Mouse (Mus musculus) ovary, postnatal 14 days (tissue): Measurements from ENCODE around the gene 9530068E07Rik.
"Not testable (repeated sequence)": the region's sequence is repeated elsewhere in the genome, so short reads cannot be mapped to it uniquely, and the experiment has no call there.

Experiments
- DNase-seq: peaks from one replicate; pipeline ENCODE4 v3.0.0; 2022; ENCODE audit warnings: low spot score

Gene 9530068E07Rik

DNA sequence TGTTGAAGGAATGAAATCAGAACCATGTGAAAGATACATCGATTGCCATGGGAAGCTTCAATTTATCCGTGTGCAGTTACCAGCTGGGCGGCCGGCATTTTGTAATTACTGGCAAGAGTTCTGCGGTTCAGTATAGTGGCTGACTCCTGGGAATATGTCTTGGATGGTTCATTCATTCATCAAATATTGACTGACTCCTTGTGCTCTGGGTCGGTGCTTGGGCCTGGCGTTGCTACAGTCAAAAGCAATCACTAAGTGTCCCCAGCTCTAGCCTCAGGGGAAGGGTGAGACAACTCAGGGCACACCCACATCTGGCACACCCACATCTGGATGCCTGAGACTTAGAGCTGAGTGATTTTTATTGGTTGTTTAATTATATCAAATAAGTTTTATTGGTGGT lies 22.4 kb upstream of the 9530068E07Rik start:
- no peak for DNase-seq

DNA sequence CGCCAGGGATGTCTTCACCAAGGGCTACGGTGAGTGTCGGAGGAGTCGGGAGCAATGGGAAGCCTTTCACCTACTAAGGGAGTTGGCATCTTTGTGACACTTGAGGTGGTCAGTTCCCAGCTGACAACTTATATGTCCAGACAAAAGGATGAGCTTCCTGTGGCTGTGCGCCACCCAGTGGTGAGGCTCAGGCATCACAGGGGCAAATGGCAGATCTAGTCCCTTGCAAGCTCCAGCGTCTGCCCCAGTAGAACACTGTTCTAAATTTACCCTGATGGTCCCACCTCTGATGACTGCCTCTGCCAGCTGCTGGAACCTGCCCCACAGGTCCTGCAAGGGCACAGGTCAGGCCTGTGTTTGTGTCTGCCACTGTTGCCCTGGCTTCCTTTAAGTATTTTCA lies 21.9 kb upstream of the 9530068E07Rik start:
- DNase-seq, result peak; percentile 48

- no peak for DNase-seq
Measured at GRCm38 (mm10) chr11:52377579-52377978, 18.6 kb upstream of the 9530068E07Rik start.

- no peak for DNase-seq
Measured at GRCm38 (mm10) chr11:52379241-52379640, 17.0 kb upstream of the 9530068E07Rik start.

DNA sequence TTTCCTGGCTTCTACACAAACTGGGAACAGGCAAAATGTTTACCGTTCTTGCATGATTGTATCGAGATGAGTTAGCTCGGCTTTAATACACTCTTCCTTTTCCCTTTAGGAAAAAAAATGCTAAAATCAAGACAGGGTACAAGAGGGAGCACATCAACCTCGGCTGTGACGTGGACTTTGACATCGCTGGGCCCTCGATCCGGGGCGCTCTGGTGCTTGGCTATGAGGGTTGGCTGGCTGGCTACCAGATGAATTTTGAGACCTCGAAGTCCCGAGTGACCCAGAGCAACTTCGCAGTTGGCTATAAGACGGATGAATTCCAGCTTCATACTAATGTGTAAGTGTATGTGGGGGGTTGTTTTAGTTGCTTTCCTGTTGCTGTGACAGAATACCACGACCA lies 12.5 kb upstream of the 9530068E07Rik start:
- DNase-seq, result no peak

GRCm38 (mm10) chr11:52384667-52385066 lies 11.6 kb upstream of the 9530068E07Rik start:
- no peak for DNase-seq

GRCm38 (mm10) chr11:52386892-52387291 lies 9.3 kb upstream of the 9530068E07Rik start:
- no peak for DNase-seq

GRCm38 (mm10) chr11:52388150-52388549 lies 8.1 kb upstream of the 9530068E07Rik start:
- no peak for DNase-seq

DNA sequence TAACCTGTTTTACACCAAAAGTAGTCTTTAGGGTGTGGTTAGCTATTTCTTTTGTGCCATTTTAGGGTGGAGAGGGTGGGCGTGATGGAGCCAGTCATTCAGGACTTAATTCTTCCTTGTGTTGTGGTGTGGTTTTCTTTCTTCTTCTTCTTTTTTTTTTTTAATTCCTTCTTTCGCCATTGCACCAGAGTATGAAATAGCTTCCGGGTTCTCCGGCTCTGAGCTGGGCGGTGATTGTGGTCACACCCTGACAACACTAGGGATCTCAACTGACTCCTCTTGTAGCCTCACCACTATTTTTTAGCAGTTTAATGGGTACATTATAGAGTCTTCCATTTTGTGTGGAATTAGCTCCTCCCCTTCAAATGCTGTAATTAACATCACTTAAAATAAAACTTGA lies 7.2 kb upstream of the 9530068E07Rik start:
- not testable (repeated sequence) for DNase-seq

GRCm38 (mm10) chr11:52389933-52390332 lies 6.3 kb upstream of the 9530068E07Rik start:
- no peak for DNase-seq

DNA sequence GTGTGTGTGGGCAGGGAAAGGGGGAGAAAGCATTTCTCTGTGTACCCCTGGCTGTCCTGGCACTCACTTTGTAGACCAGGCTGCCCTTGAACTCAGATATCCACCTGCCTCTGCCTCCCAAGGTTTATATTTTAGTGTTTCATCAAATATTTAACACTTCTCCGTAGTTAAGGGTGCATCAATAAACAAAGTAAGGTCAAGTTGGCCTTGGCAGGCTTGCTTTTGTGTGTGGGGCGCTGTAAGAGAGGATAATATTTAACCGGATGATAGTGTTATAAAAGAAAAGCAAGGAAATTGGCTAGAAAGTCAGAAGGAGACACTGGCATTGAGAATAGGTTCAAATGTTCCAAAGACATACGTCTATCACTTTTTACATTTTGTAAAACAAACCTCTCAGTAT lies 1.7 kb upstream of the 9530068E07Rik start:
- no peak for DNase-seq

GRCm38 (mm10) chr11:52395343-52395742 lies 885 bp upstream of the 9530068E07Rik start:
- DNase-seq, result no peak

DNA sequence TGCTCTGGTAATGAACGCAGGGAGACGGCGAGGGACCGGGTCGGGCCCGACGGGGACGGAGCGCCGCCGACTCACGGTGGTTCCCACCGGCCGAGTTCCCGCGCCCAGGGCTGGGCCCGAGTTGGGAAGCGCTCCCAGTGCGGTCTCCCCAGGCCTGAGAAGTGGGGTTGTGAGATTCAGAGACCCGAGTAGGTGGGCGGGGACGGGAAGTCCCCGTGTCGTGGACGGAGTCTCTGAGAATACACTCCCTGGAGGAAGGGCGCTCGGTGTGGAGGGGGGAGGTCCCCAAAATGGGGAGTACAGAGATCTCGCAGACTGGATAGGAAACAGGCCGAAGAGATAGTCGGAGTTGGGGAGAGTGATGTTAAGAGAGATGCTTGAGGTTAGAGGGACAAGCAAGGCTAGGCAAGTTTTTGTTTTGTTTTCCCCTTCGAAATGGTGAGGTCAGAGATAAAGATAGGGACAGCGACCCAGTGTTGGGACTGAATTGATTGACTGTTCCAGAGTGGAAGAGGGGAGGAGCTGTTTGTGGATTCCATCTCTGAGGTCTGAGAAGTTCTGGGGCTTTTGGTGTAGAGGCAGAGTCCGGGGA lies 465 bp downstream of the 9530068E07Rik start:
- DNase-seq, result no peak

GRCm38 (mm10) chr11:52397385-52397987 lies 1.3 kb downstream of the 9530068E07Rik start:
- DNase-seq, result no peak

- DNase-seq, result no peak
Measured at GRCm38 (mm10) chr11:52401476-52401875, 5.2 kb downstream of the 9530068E07Rik start.

DNA sequence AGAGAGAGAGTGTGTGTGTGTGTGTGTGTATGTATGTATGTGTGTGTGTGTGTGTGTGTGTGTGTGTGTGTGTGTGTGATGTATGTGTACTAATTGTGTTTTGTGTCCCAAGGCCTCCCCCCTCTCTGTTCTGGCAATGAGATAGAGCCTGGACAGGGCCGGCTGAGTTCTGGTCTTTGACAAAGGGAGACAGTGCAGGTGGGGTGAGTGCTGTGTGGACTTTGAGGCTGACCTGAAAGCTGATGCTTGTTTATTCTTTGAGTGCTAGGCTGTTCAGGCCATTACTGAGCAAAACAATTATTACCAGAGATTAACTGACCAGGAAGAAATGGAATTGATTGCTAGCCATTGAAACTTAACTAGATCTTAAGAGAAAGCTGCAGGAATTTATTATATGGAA lies 6.3 kb downstream of the 9530068E07Rik start:
- DNase-seq, result no peak

DNA sequence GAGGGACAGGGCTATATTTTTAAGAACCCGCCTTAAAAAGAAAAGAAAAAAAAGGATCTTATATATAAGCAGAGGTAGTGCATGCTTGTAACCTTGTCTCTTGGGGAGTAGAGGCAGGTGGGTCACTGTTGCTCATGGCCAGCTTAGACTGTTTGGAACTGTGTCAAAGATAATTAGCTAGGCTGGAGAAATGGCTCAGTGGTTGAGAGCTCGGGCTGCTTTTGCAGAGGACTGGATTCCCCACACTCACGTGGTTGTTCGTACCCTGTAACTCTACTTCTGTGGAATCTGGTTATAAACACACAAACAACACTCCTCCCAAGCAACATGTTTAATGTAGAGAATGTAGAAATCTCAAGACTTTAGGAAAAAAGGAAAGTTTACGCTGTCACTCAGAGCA lies 8.0 kb downstream of the 9530068E07Rik start:
- no peak for DNase-seq

GRCm38 (mm10) chr11:52405196-52405688 lies 9.0 kb downstream of the 9530068E07Rik start:
- no peak for DNase-seq

DNA sequence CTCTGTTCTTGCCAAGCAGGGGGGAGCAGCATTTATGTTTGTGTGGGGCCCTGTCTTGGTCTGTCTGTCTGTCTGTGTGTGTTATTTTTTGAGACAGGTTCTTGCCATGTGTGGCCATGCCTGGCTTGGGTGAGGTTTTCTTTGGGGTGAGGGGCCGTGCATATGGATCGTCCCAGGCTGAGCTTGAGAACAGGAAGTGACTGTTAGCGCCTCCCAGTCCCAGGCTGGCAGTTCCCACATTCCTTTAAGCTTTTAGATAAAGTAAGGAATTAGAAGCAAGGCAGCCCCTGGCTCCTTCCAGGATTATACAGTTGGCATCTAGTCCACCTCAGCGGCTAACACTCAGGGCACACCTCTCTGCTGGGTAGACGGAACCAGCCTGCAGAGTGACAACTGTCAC lies 13.1 kb downstream of the 9530068E07Rik start:
- no peak for DNase-seq

DNA sequence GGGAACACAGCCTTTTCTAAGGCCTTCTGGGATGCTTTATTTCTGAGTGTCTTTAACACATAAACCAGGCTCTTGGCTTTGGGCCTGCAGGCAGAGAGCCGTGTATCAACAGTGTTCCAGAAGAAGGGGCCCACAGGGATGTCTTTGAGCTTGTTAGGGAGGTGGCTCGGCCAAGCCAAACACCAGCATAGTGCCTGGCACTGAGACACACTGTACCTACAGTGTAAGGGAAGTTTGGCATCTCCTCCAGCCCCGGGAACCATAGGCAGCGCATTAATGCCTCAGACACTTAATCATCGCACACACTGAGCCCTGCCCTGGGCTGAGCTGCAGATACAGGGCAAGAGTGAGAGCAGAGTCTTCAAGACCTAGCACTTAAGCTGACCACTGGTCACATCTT lies 22.1 kb downstream of the 9530068E07Rik start:
- no peak for DNase-seq

GRCm38 (mm10) chr11:52419246-52419645 lies 23.0 kb downstream of the 9530068E07Rik start:
- no peak for DNase-seq

- no peak for DNase-seq
Measured at GRCm38 (mm10) chr11:52419861-52420260, 23.6 kb downstream of the 9530068E07Rik start.

DNA sequence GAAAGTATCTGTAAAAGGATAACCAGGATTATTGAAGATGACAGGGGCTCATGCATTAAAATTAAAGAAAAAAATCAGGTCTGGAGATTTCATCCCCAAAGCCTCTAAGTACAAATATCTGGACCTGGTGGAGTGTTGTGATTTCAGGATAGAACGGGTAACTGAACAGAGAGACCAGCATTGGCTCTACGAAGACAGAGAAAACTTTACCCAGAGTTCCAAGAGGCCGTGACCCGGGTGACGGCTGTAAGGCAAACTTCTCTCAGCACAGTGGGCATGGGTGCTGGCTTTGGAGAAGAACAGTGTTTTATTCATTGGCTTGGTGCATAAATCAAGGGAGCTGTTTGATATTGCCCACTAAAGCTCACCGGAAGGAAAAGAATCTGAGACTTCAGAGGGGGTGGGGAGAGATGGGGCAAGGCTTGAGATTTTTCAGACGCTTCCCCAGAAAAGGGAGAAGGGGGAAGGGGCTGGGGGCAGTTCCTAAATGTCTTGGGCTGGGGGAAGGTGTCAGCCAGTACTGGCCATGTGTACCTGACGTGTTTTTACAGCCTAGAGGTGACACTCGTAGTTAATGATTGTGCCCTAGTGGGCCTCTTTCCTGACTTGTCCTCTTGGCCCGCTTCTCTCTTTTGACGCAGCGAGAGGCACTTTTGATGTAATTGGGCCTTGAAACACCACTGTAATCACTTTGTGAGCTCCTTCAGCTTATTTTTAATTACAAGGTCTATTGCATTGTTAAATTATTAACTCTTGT lies 24.2 kb downstream of the 9530068E07Rik start:
- DNase-seq, result no peak
